Mouse (Mus musculus): ENCODE measurements around the gene Cdx2.

- TF ChIP-seq CTCF (IDR thresholded peaks at IDR 0.05; ENCODE audit: control insufficient read depth, insufficient read depth, insufficient read length) = no peak
- TF ChIP-seq MAX (IDR thresholded peaks at IDR 0.05) = no peak
- TF ChIP-seq MYOD1 (IDR thresholded peaks at IDR 0.05; ENCODE audit: control insufficient read depth, insufficient read length, low read depth) = no peak
- no peak for TF ChIP-seq USF1 (IDR thresholded peaks at IDR 0.05; ENCODE audit: low read depth)
- TF ChIP-seq CEBPB (IDR thresholded peaks at IDR 0.05; ENCODE audit: low read depth) = no peak
These were observed 6.0 kb upstream of the Cdx2 start for GRCm38 (mm10) chr5:147312830-147313685.
